Mouse (Mus musculus) ovary, adult 18-20 months (tissue): Measurements from ENCODE around the gene Rad18.

ENCODE experiments used
- DNase-seq: peaks from one replicate; pipeline ENCODE4 v3.0.0; 2022; ENCODE audit warnings: low spot score, mixed read lengths

The Rad18 gene

GRCm38 (mm10) chr6:112684065-112684464, 12.4 kb downstream of the Rad18 start:
- DNase-seq: no peak

- no peak for DNase-seq
These were observed 64.4 kb downstream of the Rad18 start for GRCm38 (mm10) chr6:112632071-112632470.

- DNase-seq: no peak
These were observed 66.2 kb downstream of the Rad18 start for GRCm38 (mm10) chr6:112630291-112630690.

- DNase-seq: no peak
These were observed 68.2 kb downstream of the Rad18 start for GRCm38 (mm10) chr6:112628301-112628700.

- DNase-seq: no peak
These were observed 74.2 kb downstream of the Rad18 start for GRCm38 (mm10) chr6:112622321-112622720.

GRCm38 (mm10) chr6:112620027-112620426, 76.5 kb downstream of the Rad18 start:
- no peak for DNase-seq

- DNase-seq: no peak
These were observed 78.7 kb downstream of the Rad18 start for GRCm38 (mm10) chr6:112617728-112618318.

- DNase-seq: no peak
These were observed 87.5 kb downstream of the Rad18 start for GRCm38 (mm10) chr6:112609027-112609426.

GRCm38 (mm10) chr6:112603866-112604265, 92.6 kb downstream of the Rad18 start:
- no peak for DNase-seq

- DNase-seq: no peak
These were observed 101.5 kb downstream of the Rad18 start for GRCm38 (mm10) chr6:112594971-112595370.

GRCm38 (mm10) chr6:112587912-112588311, 108.6 kb downstream of the Rad18 start:
- DNase-seq: no peak

GRCm38 (mm10) chr6:112586999-112587398, 109.5 kb downstream of the Rad18 start:
- no peak for DNase-seq

- no peak for DNase-seq
These were observed 111.5 kb downstream of the Rad18 start for GRCm38 (mm10) chr6:112584961-112585360.

- no peak for DNase-seq
These were observed 114.5 kb downstream of the Rad18 start for GRCm38 (mm10) chr6:112582022-112582421.

- DNase-seq: no peak
These were observed 119.3 kb downstream of the Rad18 start for GRCm38 (mm10) chr6:112577198-112577597.

- DNase-seq: no peak
These were observed 121.9 kb downstream of the Rad18 start for GRCm38 (mm10) chr6:112574558-112574957.

- no peak for DNase-seq
These were observed 126.1 kb downstream of the Rad18 start for GRCm38 (mm10) chr6:112570413-112570812.
